Mouse (Mus musculus) thymus, postnatal 4 days (tissue): ENCODE results near the gene Rps29.

Experiments used
- DNase-seq: peaks from one replicate; pipeline ENCODE4 v3.0.0; 2021

Gene Rps29

GRCm38 (mm10) chr12:69127626-69128025, 31.4 kb downstream of the Rps29 start:
- DNase-seq, result no peak

GRCm38 (mm10) chr12:69127170-69127569, 31.8 kb downstream of the Rps29 start:
- DNase-seq, result peak; percentile 58

- DNase-seq, result no peak
Observed at GRCm38 (mm10) chr12:69125066-69125465, 33.9 kb downstream of the Rps29 start.

GRCm38 (mm10) chr12:69122801-69123200, 36.2 kb downstream of the Rps29 start:
- DNase-seq, result no peak

- DNase-seq, result no peak
Observed at GRCm38 (mm10) chr12:69119908-69120307, 39.1 kb downstream of the Rps29 start.
